Mouse (Mus musculus) lung, postnatal 14 days (tissue): Measurements from ENCODE around the gene Gm4498.
"Not testable (repeated sequence)": the region's sequence is repeated elsewhere in the genome, so short reads cannot be mapped to it uniquely, and the experiment has no call there.

Source experiments
- DNase-seq: peaks from one replicate; pipeline ENCODE4 v3.0.0; 2021

The Gm4498 gene

DNA sequence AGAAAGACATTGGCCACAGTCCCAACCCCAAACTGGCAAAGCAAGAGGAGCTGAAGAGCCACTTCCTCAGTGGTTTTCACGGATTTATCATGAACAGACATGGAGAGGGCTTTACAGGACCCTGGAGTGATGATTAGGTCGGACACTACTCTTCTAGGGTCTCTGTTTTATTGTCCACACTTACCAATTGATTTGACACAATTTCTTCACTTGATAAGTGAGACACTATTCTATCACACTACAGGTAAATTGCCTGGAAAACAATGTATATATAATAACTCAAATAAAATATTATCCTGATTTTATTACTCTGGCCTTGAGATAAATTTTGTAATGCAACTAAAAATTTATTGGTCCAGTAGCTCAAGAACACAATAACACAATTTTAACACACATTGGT is at the start of gene Gm4498:
Gene Gm4498 (minus strand): TSS at position 101 of the 400 bp plus-strand sequence.
- not testable (repeated sequence) for DNase-seq

DNA sequence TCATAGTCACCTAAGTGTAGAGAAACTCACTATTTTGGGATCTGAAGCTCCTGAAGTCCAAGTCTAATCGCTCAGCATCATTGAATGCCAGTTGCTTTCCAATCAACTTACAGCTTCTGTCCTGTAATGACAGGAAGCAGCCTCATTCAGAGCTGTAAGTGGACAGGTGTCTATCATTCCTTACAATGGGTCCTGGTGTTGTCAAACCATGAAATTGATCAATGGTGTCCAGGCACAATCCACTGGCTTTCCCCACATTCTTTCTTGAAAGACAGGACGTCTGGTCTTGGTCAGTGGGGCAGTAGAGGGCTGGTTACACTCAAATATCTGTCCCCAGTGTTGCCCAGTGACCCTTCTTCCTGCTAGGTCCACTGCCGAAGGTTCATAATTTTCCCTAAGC is 29.1 kb upstream of the Gm4498 start, which contains the start of gene Gm5890:
Gene Gm5890 (minus strand): TSS at position 101 of the 400 bp plus-strand sequence.
- not testable (repeated sequence) for DNase-seq

DNA sequence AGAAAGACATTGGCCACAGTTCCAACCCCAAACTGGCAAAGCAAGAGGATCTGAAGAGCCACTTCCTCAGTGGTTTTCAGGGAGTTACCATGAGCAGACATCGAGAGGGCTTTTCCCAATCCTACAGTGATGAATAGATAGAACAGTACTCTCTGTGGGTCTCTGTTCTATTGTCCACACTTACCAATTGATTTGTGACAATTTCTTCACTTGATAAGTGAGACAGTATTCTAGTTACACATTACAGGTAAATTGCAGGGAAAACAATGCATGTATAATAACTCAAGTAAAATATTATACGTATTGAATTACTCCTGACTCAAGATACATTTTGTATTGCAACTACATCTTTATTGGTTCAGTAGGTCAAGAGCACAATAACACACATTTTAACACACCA is 28.1 kb downstream of the Gm4498 start, which contains the start of gene Gm6164:
Gene Gm6164 (minus strand): TSS at position 101 of the 400 bp plus-strand sequence.
- DNase-seq, result not testable (repeated sequence)

DNA sequence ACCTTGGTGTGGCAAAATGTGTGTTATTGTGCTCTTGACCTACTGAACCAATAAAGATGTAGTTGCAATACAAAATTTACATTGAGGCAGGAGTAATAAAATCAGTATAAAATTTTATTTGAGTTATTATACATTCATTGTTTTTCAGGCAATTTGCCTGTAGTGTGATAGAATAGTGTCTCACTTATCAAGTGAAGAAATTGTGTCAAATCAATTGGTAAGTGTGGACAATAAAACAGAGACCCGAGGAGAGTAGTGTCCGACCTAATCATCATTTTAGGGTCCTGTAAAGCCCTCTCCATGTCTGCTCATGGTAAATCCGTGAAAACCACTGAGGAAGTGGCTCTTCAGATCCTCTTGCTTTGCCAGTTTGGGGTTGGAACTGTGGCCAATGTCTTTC is 40.2 kb downstream of the Gm4498 start, which contains the start of gene Vmn1r95:
Gene Vmn1r95 (plus strand): TSS at position 301 of the 400 bp plus-strand sequence.
- not testable (repeated sequence) for DNase-seq
